Mouse (Mus musculus): ENCODE results near the gene Hid1. TPM values are rescaled to one million over a fixed set of nuclear protein-coding genes. Genes with fewer than 3 reads are reported as not detected.
"Not testable (repeated sequence)": the region's sequence is repeated elsewhere in the genome, so short reads cannot be mapped to it uniquely, and the experiment has no call there.

Gene Hid1
- polyA plus RNA-seq, 1 experiment from 2014 or later, result 18.3 TPM

GRCm38 (mm10) chr11:115398085-115398484 is 30.5 kb upstream of the Hid1 start:
- no peak for ATAC-seq (ENCODE audit: low FRiP score)
- H3K9ac ChIP-seq (ENCODE audit: low read length), result no peak overlapping the region
- H3K27me3 ChIP-seq (ENCODE audit: control insufficient read depth, insufficient read depth, low read length), result no peaks in the 10 kb centered on the region
- no peak overlapping the region for H3K4me3 ChIP-seq (ENCODE audit: low read depth, low read length)
- no peak for DNase-seq (ENCODE audit: low spot score, missing footprints)
- no peaks in the 10 kb centered on the region; the same call in 1 of the 2 replicates for H3K4me1 ChIP-seq (ENCODE audit: control insufficient read depth, insufficient read depth, low read length)
- H3K9me3 ChIP-seq (ENCODE audit: control insufficient read depth, low read length), result no peaks in the 10 kb centered on the region
- no peak overlapping the region for H3K4me2 ChIP-seq
- peaks cover 17% of the 10 kb centered on the region for H3K36me3 ChIP-seq (ENCODE audit: control insufficient read depth, insufficient read depth, low read length)
- no peak overlapping the region for H3K27ac ChIP-seq (ENCODE audit: low read depth, low read length)
- 82% methylated on average over 7 of the region's 7 CpGs for WGBS

- Histone ChIP-seq H3K27ac (ENCODE audit: low read depth, low read length) (no peak overlapping the region), H3K4me1 (ENCODE audit: control insufficient read depth, insufficient read depth, low read length) (no peaks in the 10 kb centered on the region), H3K4me3 (ENCODE audit: low read depth, low read length) (no peak overlapping the region), H3K36me3 (ENCODE audit: control insufficient read depth, insufficient read depth, low read length) (peaks cover 27% of the 10 kb centered on the region), H3K9me3 (ENCODE audit: control insufficient read depth, low read length) (no peaks in the 10 kb centered on the region), H3K27me3 (ENCODE audit: control insufficient read depth, insufficient read depth, low read length) (no peaks in the 10 kb centered on the region), H3K4me2 (no peak overlapping the region), H3K9ac (ENCODE audit: low read length) (no peak overlapping the region)
- 68% methylated on average over 34 of the region's 34 CpGs for WGBS
- no peak for DNase-seq (ENCODE audit: low spot score, missing footprints)
- ATAC-seq (ENCODE audit: low FRiP score), result no peak
These were observed 26.3 kb upstream of the Hid1 start for GRCm38 (mm10) chr11:115393721-115394325.

- no peak overlapping the region for H3K9ac ChIP-seq (ENCODE audit: low read length)
- 86% methylated on average over 7 of the region's 7 CpGs for WGBS
- H3K9me3 ChIP-seq (ENCODE audit: control insufficient read depth, low read length), result no peaks in the 10 kb centered on the region
- H3K27me3 ChIP-seq (ENCODE audit: control insufficient read depth, insufficient read depth, low read length), result no peaks in the 10 kb centered on the region
- H3K4me1 ChIP-seq (ENCODE audit: control insufficient read depth, insufficient read depth, low read length), result no peaks in the 10 kb centered on the region
- no peak overlapping the region for H3K4me2 ChIP-seq
- H3K27ac ChIP-seq (ENCODE audit: low read depth, low read length), result no peak overlapping the region
- DNase-seq (ENCODE audit: low spot score, missing footprints), result no peak
- H3K36me3 ChIP-seq (ENCODE audit: control insufficient read depth, insufficient read depth, low read length), result peaks cover 27% of the 10 kb centered on the region
- H3K4me3 ChIP-seq (ENCODE audit: low read depth, low read length), result no peak overlapping the region
- no peak for ATAC-seq (ENCODE audit: low FRiP score)
These were observed 23.8 kb upstream of the Hid1 start for GRCm38 (mm10) chr11:115391358-115391757.

GRCm38 (mm10) chr11:115386859-115387258 is 19.3 kb upstream of the Hid1 start:
- not testable (repeated sequence) for H3K4me3 ChIP-seq (ENCODE audit: low read depth, low read length); ATAC-seq (ENCODE audit: low FRiP score); DNase-seq (ENCODE audit: low spot score, missing footprints); H3K9me3 ChIP-seq (ENCODE audit: control insufficient read depth, low read length); H3K27ac ChIP-seq (ENCODE audit: low read depth, low read length); H3K9ac ChIP-seq (ENCODE audit: low read length); H3K27me3 ChIP-seq (ENCODE audit: control insufficient read depth, insufficient read depth, low read length); H3K36me3 ChIP-seq (ENCODE audit: control insufficient read depth, insufficient read depth, low read length); H3K4me2 ChIP-seq
- WGBS, result 94% methylated on average over 3 of the region's 3 CpGs
- peaks cover 27% of the 10 kb centered on the region for H3K4me1 ChIP-seq (ENCODE audit: control insufficient read depth, insufficient read depth, low read length)

GRCm38 (mm10) chr11:115384587-115384986 is 17.0 kb upstream of the Hid1 start:
- no peak overlapping the region for H3K4me3 ChIP-seq (ENCODE audit: low read depth, low read length)
- peaks cover 27% of the 10 kb centered on the region for H3K4me1 ChIP-seq (ENCODE audit: control insufficient read depth, insufficient read depth, low read length)
- no peak overlapping the region; the same call in 1 of the 2 replicates for H3K9ac ChIP-seq (ENCODE audit: low read length)
- no peak overlapping the region for H3K27ac ChIP-seq (ENCODE audit: low read depth, low read length)
- ATAC-seq (ENCODE audit: low FRiP score), result no peak
- no peaks in the 10 kb centered on the region for H3K9me3 ChIP-seq (ENCODE audit: control insufficient read depth, low read length)
- 85% methylated on average over 5 of the region's 5 CpGs for WGBS
- H3K27me3 ChIP-seq (ENCODE audit: control insufficient read depth, insufficient read depth, low read length), result no peaks in the 10 kb centered on the region
- no peak for DNase-seq (ENCODE audit: low spot score, missing footprints)
- no peaks in the 10 kb centered on the region for H3K36me3 ChIP-seq (ENCODE audit: control insufficient read depth, insufficient read depth, low read length)
- no peak overlapping the region for H3K4me2 ChIP-seq

GRCm38 (mm10) chr11:115383701-115384474 is 16.3 kb upstream of the Hid1 start:
- Histone ChIP-seq H3K36me3 (ENCODE audit: control insufficient read depth, insufficient read depth, low read length) (no peaks in the 10 kb centered on the region), H3K4me3 (ENCODE audit: low read depth, low read length) (peak overlapping the region; percentile 87), H3K9ac (ENCODE audit: low read length) (peak overlapping the region; percentile 95; the same call in 1 of the 2 replicates), H3K4me2 (peak overlapping the region; percentile 89), H3K9me3 (ENCODE audit: control insufficient read depth, low read length) (no peaks in the 10 kb centered on the region), H3K4me1 (ENCODE audit: control insufficient read depth, insufficient read depth, low read length) (peaks cover 27% of the 10 kb centered on the region), H3K27ac (ENCODE audit: low read depth, low read length) (no peak overlapping the region), H3K27me3 (ENCODE audit: control insufficient read depth, insufficient read depth, low read length) (no peaks in the 10 kb centered on the region)
- ATAC-seq (ENCODE audit: low FRiP score) (no peak), DNase-seq (ENCODE audit: low spot score, missing footprints) (no peak)
- WGBS, result 68% methylated on average over 16 of the region's 16 CpGs

- Histone ChIP-seq H3K9ac (ENCODE audit: low read length) (peak overlapping the region; percentile 95), H3K36me3 (ENCODE audit: control insufficient read depth, insufficient read depth, low read length) (no peaks in the 10 kb centered on the region), H3K4me2 (peak overlapping the region; percentile 89), H3K9me3 (ENCODE audit: control insufficient read depth, low read length) (no peaks in the 10 kb centered on the region), H3K27ac (ENCODE audit: low read depth, low read length) (no peak overlapping the region), H3K4me3 (ENCODE audit: low read depth, low read length) (peak overlapping the region; percentile 87), H3K27me3 (ENCODE audit: control insufficient read depth, insufficient read depth, low read length) (no peaks in the 10 kb centered on the region), H3K4me1 (ENCODE audit: control insufficient read depth, insufficient read depth, low read length) (peaks cover 27% of the 10 kb centered on the region)
- no peak for DNase-seq (ENCODE audit: low spot score, missing footprints)
- WGBS, result 13% methylated on average over 5 of the region's 5 CpGs
- ATAC-seq (ENCODE audit: low FRiP score), result no peak
These were observed 15.3 kb upstream of the Hid1 start for GRCm38 (mm10) chr11:115382891-115383290.

GRCm38 (mm10) chr11:115381743-115382539 is 14.4 kb upstream of the Hid1 start, which contains the start of gene Cdr2l:
Gene Cdr2l (plus strand): TSS chr11:115381916.
- ATAC-seq (ENCODE audit: low FRiP score), result peak; percentile 94
- H3K4me3 ChIP-seq (ENCODE audit: low read depth, low read length), result peak within 1 kb of the TSS; percentile 87
- H3K36me3 ChIP-seq (ENCODE audit: control insufficient read depth, insufficient read depth, low read length), result no peaks in the 10 kb centered on the region
- peak; percentile 98 for DNase-seq (ENCODE audit: low spot score, missing footprints)
- H3K9me3 ChIP-seq (ENCODE audit: control insufficient read depth, low read length), result no peaks in the 10 kb centered on the region
- H3K27me3 ChIP-seq (ENCODE audit: control insufficient read depth, insufficient read depth, low read length), result no peaks in the 10 kb centered on the region
- H3K4me2 ChIP-seq, result peak within 1 kb of the TSS; percentile 89
- H3K9ac ChIP-seq (ENCODE audit: low read length), result peak within 1 kb of the TSS; percentile 95
- H3K27ac ChIP-seq (ENCODE audit: low read depth, low read length), result peak within 1 kb of the TSS; percentile 90
- H3K4me1 ChIP-seq (ENCODE audit: control insufficient read depth, insufficient read depth, low read length), result peaks cover 27% of the 10 kb centered on the region
- WGBS, result under 1% methylated on average over 72 of the region's 76 CpGs
